Mouse (Mus musculus): ENCODE data around the gene Cd163l1.
A peak's percentile ranks its signal among the peaks of the same experiment; 100 is the strongest.

The Cd163l1 gene

GRCm38 (mm10) chr7:140217967-140218366 lies at the start of gene Cd163l1:
Gene Cd163l1, plus strand, starts transcription at chr7:140218267.
- DNase-seq: no peak

- no peak for DNase-seq
These were observed 48.7 kb upstream of the Cd163l1 start for GRCm38 (mm10) chr7:140169386-140169785.

GRCm38 (mm10) chr7:140170863-140171262 lies 47.2 kb upstream of the Cd163l1 start:
- DNase-seq: no peak

GRCm38 (mm10) chr7:140172936-140173335 lies 45.1 kb upstream of the Cd163l1 start, which contains the start of gene Olfr523:
Gene Olfr523, plus strand, starts transcription at chr7:140173217.
- DNase-seq: no peak

GRCm38 (mm10) chr7:140179176-140179575 lies 38.9 kb upstream of the Cd163l1 start:
- no peak for DNase-seq

GRCm38 (mm10) chr7:140180692-140181091 lies 37.4 kb upstream of the Cd163l1 start:
- DNase-seq: no peak

GRCm38 (mm10) chr7:140184206-140184605 lies 33.9 kb upstream of the Cd163l1 start:
- DNase-seq: no peak

GRCm38 (mm10) chr7:140186646-140187620 lies 31.1 kb upstream of the Cd163l1 start:
- peak; percentile 44 for DNase-seq

GRCm38 (mm10) chr7:140187721-140188390 lies 30.2 kb upstream of the Cd163l1 start:
- DNase-seq: no peak

- no peak for DNase-seq
These were observed 29.4 kb upstream of the Cd163l1 start for GRCm38 (mm10) chr7:140188391-140189328.

- DNase-seq: no peak
These were observed 27.6 kb upstream of the Cd163l1 start for GRCm38 (mm10) chr7:140190435-140190834.

- no peak for DNase-seq
These were observed 25.6 kb upstream of the Cd163l1 start for GRCm38 (mm10) chr7:140192445-140192844.

- DNase-seq: no peak
These were observed 25.2 kb upstream of the Cd163l1 start for GRCm38 (mm10) chr7:140192851-140193250.

- no peak for DNase-seq
These were observed 24.0 kb upstream of the Cd163l1 start for GRCm38 (mm10) chr7:140194031-140194430.

GRCm38 (mm10) chr7:140196002-140196401 lies 22.1 kb upstream of the Cd163l1 start:
- DNase-seq: no peak

- DNase-seq: no peak
These were observed 17.0 kb upstream of the Cd163l1 start for GRCm38 (mm10) chr7:140201090-140201489.

- no peak for DNase-seq
These were observed 12.2 kb upstream of the Cd163l1 start, which contains the start of gene Olfr524 for GRCm38 (mm10) chr7:140205864-140206263. Gene Olfr524, minus strand, starts transcription at chr7:140205964.

GRCm38 (mm10) chr7:140206904-140207303 lies 11.2 kb upstream of the Cd163l1 start:
- DNase-seq: no peak

- no peak for DNase-seq
These were observed 9.9 kb upstream of the Cd163l1 start for GRCm38 (mm10) chr7:140208153-140208552.

GRCm38 (mm10) chr7:140208677-140209076 lies 9.4 kb upstream of the Cd163l1 start:
- DNase-seq: no peak

- DNase-seq: no peak
These were observed 4.2 kb upstream of the Cd163l1 start for GRCm38 (mm10) chr7:140213841-140214240.

GRCm38 (mm10) chr7:140219268-140219667 lies 1.2 kb downstream of the Cd163l1 start:
- no peak for DNase-seq

- DNase-seq: no peak
These were observed 2.3 kb downstream of the Cd163l1 start for GRCm38 (mm10) chr7:140220375-140220774.
